Mouse (Mus musculus) retina, embryonic 14.5 days (tissue): Measurements from ENCODE around the gene Galnt14.

Experiments
- DNase-seq: peaks from one replicate; pipeline ENCODE4 v3.0.0-alpha.2; 2015; ENCODE audit warnings: low spot score

Gene Galnt14

DNA sequence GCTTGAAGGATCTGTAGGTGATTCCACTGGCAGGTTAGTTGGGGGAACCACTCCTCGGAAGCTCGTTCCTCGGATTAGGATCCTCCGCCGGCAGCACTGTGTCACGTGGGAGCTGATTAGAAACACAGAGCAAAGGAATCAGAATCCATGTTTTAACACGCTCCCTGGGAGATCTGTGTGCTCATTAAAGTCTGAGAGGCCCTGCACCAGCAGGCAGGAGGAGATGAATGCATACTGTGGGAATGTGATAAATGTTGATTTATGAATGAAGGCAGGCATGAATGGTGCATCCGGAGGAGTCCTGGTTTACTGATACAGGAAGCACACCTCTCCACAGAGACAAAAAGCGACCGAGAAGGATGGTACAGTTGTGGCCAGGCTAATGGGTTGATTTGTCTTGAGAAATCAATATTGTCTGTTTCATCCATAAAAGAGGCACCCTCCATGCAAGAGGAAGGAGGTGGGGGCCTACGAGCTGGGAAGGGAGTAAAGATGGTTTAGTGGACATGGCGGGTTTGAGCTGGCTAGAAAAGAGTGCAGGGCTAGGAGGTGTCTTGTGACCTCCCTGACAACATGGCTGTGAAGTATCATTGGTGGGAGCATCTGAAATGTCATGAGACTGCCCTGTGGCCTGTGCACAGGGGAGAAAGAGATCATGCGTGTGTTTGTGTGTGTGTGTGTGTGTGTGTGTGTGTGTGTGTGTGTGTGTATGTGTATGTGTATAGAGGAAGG lies 202.3 kb downstream of the Galnt14 start:
- peak; percentile 62 for DNase-seq

DNA sequence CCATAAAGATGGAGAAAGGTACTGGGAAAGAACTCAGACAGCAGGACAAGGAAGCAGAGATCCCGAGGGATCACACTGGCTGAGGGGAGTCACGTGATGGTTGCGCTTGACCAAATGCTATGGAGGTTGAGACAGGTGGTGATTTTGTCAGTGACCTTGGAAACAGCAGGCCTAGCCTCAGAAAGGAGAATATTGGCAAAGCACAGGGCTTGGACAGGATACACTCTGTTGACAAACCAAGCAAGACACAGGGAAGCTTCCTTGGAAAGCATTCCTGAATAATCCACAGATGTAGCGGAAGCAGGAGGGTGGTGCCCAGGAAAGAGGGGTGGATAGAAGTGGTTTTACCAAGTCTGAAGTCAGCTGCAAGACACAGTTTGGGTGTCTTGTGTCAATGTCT lies 206.1 kb downstream of the Galnt14 start:
- DNase-seq = no peak

DNA sequence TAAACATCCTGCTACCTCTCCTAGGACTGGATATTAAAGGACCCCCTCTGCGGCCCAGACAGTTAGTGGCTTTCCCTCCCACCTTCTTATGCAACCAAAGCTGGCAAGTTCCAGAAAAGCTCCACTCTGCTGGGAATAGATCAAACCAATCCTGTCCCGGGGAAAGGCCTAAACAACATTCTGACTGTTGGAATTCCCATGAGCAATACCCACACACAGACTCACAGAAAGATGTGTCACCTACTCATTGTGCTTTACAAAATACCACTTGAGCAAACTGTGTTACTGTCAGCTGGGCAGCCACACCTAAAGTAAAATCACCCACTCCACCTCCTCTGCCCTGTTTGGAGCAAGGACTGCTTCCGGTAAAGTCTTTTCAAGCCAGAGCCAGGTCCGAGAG lies 207.6 kb downstream of the Galnt14 start:
- no peak for DNase-seq

DNA sequence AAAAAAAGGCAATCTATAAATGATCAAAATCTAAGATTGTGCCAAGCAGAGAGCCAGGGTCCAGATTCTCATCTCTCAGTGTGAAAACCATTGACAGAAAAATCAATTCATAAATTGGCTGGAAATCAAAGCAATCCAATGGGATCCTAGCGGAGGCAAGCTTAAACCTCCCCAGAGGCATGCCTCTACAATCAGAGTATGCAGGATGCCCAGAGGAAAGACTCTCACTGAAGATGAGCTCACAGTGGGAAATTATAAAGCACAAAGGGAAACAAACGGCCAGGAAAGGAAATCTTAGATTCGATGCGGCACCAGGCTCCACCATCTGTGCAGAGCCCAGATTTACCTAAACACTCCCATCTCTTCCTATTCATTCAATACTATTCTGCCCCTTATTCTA lies 220.7 kb downstream of the Galnt14 start:
- no peak for DNase-seq

DNA sequence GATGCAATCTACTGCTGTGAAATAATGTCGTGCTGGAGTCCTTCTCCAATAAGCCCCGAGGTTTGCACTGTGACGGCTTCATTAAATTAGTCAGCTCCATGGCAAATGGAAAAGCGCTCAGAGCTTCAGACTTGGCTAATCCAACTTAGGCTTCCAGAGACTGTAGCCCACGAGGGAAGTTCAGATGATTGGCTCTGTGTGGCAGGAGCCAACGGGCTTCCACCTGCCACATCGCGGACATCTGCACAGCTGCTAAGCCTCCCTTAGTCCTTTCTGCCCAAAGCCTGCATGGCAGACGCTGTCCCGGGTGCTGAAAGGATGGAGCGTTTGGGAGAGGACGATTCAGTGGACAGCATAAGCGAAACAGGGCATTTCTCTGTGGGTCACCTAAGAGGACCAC lies 222.5 kb downstream of the Galnt14 start:
- peak; percentile 76 for DNase-seq

DNA sequence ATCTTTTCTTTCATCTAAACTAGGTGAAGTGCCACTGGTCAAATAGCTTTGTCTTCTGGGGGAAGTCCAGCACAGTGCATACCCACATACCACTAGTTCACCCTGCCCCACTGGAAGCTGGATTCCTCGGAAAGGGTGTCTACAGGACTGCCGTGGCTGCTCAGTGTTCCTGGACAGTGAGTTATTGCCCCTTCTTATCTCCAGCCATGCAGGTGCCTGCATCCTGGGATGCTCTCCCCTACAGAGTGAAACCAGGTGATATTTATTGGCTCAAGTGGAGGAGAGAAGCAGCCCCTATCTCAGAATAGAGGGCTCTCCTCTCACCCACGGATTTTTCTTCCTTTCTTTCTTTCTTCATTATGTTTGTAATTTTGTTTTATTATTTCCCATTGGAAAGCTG lies 222.9 kb downstream of the Galnt14 start:
- DNase-seq = no peak

DNA sequence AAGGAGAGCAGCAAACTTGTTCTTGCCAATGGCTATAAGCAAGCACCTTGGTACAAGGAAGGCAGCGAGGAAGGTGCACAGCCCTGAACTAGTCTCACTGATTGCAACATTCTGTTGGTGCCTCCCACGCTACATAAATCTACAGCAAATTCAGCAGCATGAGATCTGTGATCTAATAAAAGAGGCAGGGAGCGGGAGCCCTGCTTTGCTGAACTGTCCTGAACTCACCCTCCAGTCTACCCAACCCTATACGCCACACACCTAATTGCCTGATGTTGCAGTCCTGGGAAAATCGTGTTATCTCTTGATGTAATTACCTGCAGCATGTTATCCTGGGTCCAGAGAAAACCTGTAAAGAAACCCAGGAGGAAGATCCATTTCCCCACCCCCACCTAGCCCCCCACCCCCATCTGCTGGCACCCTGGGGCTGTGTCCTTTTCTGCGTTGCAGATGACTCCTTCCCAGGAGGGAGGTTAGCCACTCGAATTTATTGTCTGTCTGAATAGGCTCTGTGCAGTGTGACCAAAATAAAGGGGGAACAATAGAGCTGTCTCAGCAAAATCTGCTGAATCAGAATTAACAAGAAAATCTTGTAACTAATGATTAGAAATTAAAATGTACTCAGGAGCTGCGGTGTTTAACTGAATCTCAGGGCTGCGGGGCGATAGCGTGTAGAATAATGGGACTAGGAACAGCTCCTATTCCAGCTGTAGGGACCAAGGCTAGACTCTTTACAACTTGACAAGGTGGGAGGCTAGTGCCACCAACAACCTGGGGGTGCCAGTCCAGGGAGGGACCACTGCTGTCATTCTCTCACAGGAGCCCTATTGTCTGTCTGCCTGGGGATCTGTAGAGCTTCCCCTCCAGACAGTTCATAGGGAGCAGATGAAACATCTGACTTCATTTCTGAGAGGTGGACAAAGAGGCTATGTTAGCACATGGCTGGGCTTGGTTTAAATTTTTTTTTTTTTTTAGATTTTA lies 232.9 kb downstream of the Galnt14 start:
- DNase-seq = no peak

DNA sequence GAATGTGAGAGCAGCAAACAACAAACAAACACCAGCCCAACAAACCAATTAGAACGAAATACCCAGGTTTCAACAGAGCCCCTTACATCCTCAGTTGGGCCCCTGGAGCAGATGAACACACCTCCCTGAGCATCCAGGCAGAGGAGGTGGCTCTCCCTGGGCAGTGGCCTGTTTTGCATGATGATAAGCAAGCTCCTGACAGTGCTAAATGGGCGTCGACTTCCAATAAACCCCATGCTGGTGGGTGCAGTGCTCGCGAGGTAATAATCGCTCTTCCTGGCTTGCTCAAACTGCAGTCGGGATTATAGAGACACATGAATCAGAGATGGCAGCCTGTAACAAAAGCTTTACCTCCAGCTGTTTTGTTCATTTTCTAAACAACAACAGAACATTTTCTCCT lies 235.9 kb downstream of the Galnt14 start:
- no peak for DNase-seq

DNA sequence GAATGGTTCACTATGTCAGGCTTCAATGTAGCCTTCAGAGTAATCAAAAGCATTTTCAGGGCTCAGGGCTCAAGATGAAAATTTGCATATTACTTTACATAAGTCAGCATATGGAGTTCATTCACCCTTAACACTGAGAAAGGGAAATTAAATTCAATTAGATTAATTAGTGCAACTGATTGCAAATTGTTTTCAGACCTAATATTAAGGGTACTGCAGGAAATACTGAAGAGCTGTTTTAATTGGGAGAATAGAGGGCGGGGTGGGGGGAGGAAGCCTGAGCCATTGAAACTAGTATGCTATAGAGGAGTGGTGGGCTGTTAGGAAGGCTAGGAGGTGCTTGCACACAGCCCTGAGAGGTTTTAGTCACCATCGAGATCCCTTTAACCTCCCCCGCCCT lies 237.2 kb downstream of the Galnt14 start:
- DNase-seq = no peak

DNA sequence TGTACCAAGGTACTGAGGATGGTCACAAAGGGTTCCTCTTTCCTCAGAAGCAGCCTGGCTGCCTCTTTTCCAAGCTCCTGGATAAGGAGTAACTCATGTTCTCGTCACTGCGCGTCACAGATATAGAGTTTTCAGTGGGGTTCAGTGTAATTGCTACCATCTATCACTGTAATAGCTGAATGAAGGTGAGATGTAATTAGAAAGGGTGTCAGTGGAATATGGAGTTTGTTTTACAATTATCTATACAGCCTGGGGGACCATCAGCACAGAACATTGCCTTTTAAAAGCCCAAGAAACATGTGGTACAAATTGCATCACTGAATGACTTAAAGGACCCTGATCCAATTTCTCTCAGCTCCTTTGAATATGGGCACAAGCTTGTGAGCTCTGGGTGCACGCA lies 249.4 kb downstream of the Galnt14 start:
- DNase-seq = no peak

DNA sequence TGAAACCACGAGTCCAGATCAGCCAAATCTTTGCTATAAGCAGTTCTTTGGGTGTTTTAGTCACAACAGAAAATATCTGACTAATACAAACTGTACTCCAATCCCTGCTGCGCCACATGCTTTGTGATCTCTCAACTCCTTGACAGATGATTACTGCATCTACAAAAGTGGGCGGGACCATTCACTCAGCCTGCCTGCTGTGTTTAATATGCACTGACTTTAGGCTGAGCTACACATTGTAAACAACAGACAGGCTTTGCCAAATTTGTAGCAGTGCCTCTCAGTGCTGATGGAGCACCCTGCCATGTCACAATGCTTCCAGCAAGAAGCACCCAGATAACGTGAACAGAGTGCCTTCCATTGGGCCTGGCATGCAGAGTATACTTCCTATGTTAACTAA lies 251.5 kb downstream of the Galnt14 start:
- DNase-seq = no peak

DNA sequence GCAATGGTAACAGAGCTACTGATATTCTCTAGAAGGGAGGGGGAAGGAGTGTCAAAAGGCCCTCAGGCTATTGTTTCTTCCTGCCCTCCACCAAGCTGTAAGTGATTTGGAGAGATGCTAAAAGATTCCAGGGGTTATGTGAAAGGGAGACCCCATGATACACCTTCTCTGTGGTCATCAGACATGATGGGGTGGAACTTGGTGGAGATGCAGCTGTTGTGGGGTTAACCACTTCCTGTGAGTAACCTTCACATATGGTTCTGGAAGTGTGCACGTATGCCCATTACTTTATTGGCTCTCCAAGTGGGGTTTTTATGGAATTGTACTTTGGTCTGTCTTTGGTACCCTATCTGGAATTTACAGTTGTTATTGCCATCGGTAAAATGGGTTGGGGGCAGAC lies 253.7 kb downstream of the Galnt14 start:
- no peak for DNase-seq

DNA sequence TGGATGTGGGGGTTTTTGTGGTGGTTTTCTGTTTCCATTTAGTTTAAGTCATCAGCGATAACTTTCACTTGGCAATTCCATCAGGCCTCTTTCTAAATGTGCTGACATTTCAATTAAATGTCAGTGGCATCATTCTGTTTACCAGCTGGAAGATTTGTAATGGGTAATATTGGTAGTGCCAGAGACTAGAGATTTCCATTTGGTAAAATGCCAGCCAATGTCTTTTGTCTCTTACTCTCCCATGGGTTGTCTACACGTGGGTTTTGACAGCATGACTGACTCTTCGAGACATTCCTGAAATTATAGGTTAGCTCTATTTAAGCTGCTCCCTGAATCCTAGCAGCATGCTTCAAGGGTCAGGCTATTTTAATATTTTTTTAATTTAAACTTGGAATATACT lies 256.6 kb downstream of the Galnt14 start:
- no peak for DNase-seq

DNA sequence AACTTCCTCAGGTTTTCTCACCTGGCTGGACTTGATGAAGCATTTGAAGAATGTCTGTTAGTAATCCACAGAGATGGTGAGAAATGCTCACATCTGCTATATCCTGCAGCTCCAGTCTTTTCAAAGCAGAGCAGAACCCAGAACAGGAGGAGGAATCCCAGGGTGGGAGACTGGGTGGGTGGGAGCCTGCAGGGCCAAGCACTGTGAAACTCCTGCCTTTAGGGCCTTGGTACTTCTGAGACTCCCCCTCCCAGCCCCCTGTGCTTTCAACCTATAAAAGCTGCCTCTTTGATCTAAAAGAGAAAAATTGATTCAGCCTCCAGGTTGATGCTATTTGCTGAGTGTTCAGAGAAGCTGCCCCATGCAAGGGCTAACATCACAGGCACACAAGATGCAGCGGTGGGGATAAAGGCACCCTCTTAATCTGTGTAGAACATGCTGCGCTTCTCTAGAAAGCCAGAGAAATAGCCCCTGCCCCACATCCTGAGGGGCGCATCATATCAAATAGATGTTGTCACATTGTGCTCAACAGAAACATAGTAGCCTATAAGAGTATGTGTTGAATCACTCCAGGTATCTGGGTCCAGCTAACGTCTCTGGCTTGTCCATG lies 258.0 kb downstream of the Galnt14 start:
- DNase-seq = no peak

DNA sequence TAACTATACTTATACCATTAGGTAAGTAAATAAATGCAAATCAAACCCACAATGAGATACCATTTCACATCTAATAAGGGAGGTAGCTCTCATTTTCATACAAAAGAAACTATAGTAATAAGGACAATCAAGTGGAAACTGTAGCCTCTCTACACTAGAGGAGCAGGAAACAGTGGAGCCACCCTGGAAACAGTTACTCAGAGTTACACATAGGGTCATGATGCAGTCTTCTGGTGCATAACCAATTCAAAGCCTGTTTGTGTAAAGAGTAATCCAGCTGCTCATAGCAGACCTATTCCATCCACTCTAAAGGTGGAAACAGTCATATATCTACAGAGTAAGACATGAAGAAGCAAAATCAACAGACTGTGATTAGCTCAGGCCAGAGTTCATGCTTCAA lies 261.1 kb downstream of the Galnt14 start:
- no peak for DNase-seq
